Mouse (Mus musculus) E14TG2a.4 (cell line): ENCODE results near the gene Nefh.

Experiments
- H3K27me3 ChIP-seq: 2 replicates; pipeline ENCODE4 v1.6.1; 2014; ENCODE audit warnings: low read length, control low read depth; ENCODE audit not compliant: insufficient read depth
- H3K36me3 ChIP-seq: 2 replicates; pipeline ENCODE4 v1.6.1; 2014; ENCODE audit warnings: low read length, control low read depth; ENCODE audit not compliant: insufficient read depth
- H3K4me1 ChIP-seq: replicated peaks from 2 replicates; pipeline ENCODE4 v1.6.1; 2014; ENCODE audit warnings: low read depth, low read length, control low read depth
- H3K4me3 ChIP-seq: replicated peaks from 2 replicates; pipeline ENCODE4 v1.5.1; 2014; ENCODE audit warnings: mild to moderate bottlenecking, low read length
- H3K9me3 ChIP-seq: 2 replicates; pipeline ENCODE4 v1.6.1; 2014; ENCODE audit warnings: low read length, control low read depth
- CTCF ChIP-seq: conservative IDR thresholded peaks from 2 replicates; pipeline ENCODE4 v1.5.1; 2014; ENCODE audit warnings: low read length
- NANOG ChIP-seq: IDR thresholded peaks from 2 replicates; pipeline ENCODE4 v1.6.1; 2014; ENCODE audit warnings: borderline replicate concordance, low read length, mixed read lengths
- POU5F1 ChIP-seq: IDR thresholded peaks from 2 replicates; pipeline ENCODE4 v1.6.1; 2014; ENCODE audit warnings: low read length, borderline replicate concordance

Gene Nefh

DNA sequence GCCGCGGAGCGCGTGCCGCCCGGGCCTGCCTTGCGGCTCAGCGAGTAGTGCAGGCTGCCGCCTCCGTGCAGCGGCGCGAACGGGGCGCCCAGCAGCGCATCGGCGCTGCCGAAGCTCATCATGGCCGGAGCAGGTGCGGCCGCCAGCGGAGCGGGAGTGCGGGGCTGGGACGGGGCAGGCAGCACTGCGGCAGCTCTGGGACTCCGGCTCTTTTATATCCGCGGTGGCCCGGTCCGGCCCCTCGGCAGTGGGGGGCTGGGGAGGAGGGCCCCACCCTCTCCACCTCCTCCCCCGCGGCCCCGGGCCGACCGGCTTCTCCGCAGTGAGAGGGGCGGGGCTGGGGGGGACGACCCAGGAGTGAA lies at the start of gene Nefh:
Gene Nefh, minus strand, starts transcription at position 252 of the 362 bp plus-strand sequence.
- H3K4me3 ChIP-seq: peak within 1 kb of the TSS; percentile 91
- TF ChIP-seq POU5F1 (no peak), NANOG (no peak), CTCF (no peak)
- peaks cover 11% of the 10 kb centered on the region for H3K9me3 ChIP-seq
- peaks cover 78% of the 10 kb centered on the region for H3K27me3 ChIP-seq
- H3K36me3 ChIP-seq: peaks cover 32% of the 10 kb centered on the region
- peaks cover 33% of the 10 kb centered on the region for H3K4me1 ChIP-seq

DNA sequence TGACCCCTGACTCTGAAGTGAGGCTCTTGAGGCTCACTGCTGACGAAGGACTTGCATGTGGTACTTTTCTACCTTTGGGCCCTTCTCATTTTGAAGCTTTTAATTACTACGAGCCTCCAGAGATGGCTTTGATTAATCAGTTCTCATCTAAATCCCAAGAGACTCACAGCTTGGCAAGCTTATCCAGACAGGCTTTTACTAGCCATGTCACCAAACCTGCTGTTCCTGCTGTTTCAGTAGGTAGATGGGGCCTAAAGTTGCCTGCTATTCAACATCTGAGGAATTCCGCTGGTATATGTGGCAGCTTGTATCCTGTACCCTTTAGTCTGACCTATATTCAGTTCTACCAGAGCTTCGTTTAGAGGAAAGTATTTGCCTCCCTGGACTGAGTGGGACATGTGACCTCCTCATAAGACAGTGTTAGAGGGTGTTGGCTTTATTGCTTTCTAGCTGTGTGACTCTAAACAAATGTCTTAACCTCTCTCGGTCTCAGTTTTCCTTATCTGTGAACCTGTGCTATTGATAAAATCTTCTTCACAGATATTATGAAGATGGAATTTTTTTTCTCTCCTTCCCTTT lies 48.8 kb upstream of the Nefh start:
- Histone ChIP-seq H3K27me3 (no peaks in the 10 kb centered on the region), H3K4me3 (no peak overlapping the region), H3K9me3 (no peaks in the 10 kb centered on the region), H3K4me1 (peaks cover 14% of the 10 kb centered on the region), H3K36me3 (peaks cover 73% of the 10 kb centered on the region)
- TF ChIP-seq POU5F1: no peak
- TF ChIP-seq NANOG: no peak
- no peak for TF ChIP-seq CTCF

DNA sequence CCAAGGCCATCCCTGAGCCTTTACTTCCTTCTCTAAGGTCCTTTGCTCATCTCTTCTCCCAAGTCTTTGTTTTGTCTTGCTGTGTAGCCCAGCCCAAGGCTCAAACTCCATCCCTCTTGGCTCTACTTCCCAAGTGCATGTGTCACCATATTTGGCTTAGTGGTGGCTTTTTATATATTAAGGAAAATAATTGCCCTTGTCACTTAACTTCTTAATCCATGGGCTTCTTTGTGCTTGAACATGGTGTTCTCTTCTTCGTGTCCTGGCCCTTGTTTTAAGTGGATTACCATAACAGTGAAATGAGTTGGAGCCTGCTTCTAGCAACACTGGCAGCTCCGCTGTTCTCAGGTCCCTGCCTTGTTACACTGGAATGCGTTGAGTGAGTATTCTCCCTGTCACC lies 47.8 kb upstream of the Nefh start:
- no peak overlapping the region for H3K4me3 ChIP-seq
- H3K4me1 ChIP-seq: peaks cover 14% of the 10 kb centered on the region
- TF ChIP-seq CTCF: no peak
- no peak for TF ChIP-seq POU5F1
- no peak for TF ChIP-seq NANOG
- no peaks in the 10 kb centered on the region for H3K9me3 ChIP-seq
- H3K36me3 ChIP-seq: peaks cover 77% of the 10 kb centered on the region
- H3K27me3 ChIP-seq: no peaks in the 10 kb centered on the region

DNA sequence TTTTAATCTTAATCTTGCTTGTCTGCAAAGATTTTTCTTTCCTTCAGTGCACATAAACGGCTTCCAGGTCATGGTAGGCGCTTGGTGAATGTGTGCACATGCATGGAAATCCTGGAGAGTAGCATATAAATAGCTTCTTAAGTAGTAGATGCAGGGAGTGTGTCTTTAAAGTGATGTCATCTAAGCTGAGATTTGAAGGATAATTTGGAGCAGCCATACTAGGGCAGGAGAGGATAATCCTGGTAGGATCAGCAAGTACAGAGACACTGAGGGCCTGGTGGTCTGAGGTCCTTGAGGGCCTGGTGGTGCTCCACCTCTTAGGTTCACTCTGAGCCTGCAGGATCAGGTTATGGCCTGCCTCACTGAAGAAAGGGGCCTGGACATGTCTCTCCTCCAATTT lies 44.6 kb upstream of the Nefh start:
- TF ChIP-seq CTCF (no peak), POU5F1 (no peak), NANOG (no peak)
- Histone ChIP-seq H3K36me3 (peaks cover 73% of the 10 kb centered on the region), H3K9me3 (no peaks in the 10 kb centered on the region), H3K4me1 (peaks cover 18% of the 10 kb centered on the region), H3K4me3 (no peak overlapping the region), H3K27me3 (no peaks in the 10 kb centered on the region)

DNA sequence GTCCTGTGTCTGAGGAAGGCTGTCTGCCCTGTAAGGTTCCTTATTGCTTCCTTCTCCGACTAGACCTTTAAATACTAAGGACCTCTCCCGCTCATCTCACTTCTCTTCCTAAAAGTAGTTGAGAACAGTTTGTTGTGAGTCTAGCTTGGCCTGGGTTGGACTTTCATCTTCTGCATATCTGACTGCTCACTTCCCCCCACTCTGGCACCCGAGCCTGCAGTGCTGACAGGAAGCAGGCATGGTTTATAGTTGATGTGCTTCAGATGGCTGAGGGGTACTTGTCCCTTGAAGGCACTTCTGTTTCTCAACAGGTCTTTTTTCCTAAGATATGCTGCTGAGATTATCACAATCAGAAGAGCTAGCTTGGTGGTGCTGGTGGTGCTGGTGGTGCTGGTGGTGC lies 41.3 kb upstream of the Nefh start:
- Histone ChIP-seq H3K36me3 (peaks cover 52% of the 10 kb centered on the region), H3K9me3 (no peaks in the 10 kb centered on the region), H3K27me3 (no peaks in the 10 kb centered on the region), H3K4me3 (no peak overlapping the region), H3K4me1 (peaks cover 17% of the 10 kb centered on the region)
- no peak for TF ChIP-seq CTCF
- no peak for TF ChIP-seq NANOG
- TF ChIP-seq POU5F1: no peak

DNA sequence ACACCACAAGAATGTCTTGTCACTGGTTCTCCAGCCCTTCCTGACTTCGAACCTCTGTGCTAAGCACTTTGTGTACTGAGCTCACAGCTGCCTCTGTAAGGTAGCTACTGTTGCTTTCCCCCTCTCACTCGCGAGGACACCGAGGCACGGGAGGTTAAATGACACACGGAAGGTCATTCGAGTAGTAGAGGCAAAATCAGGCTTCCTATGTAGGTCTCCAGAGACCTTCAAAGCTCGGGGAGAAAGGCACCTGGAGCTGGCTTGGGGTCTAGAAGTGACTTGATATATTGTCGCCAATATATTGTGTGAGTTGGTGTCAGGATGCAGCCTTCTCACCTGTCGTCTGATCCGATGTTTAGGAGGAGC lies 39.6 kb upstream of the Nefh start:
- TF ChIP-seq POU5F1 (no peak), CTCF (no peak), NANOG (no peak)
- H3K9me3 ChIP-seq: no peaks in the 10 kb centered on the region
- peak overlapping the region; percentile 87 for H3K4me3 ChIP-seq
- peaks cover 17% of the 10 kb centered on the region for H3K4me1 ChIP-seq
- H3K27me3 ChIP-seq: no peaks in the 10 kb centered on the region
- peaks cover 43% of the 10 kb centered on the region for H3K36me3 ChIP-seq

DNA sequence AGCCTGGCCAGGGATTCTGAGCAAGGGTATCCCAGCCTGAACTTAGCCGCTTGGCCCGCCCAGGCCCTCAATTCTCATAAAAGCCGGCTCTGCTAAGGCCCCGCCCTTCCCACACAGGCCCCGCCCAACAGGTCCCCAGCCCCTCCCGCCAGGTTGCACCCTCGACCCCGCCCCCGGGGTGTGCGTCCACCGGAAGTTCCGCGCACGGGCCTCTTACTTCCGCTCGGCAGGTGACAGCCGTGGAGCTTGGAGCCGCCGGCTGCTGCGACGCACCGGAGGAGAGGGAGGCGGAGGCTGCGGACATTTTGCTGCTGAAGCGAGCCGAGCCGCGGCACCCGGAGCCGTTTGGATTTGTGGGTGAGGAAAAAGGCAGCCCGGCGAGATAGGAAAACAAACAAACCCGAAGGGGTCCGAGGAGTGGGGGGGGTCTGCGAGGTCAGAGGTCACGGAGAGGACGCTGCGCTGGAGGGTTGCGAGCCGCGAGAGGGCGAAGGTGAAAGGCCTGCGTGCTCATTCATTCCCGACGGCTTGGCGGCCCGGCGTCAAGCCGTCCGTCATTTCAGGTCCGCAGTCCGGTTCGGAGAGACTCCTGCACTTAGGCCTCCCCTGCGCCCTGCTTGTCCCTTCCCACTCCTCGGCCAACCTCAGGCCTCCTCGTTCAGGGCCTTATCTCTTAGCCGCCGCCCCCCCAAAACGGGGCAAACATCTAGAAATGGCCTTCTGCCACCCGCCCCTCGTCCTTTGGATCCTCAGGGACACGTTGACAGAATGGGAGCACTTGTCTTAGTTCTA lies 39.0 kb upstream of the Nefh start, which contains the start of gene Ap1b1:
Gene Ap1b1, plus strand, starts transcription at position 130 of the 792 bp plus-strand sequence.
- no peaks in the 10 kb centered on the region for H3K9me3 ChIP-seq
- TF ChIP-seq NANOG: no peak
- TF ChIP-seq CTCF: no peak
- TF ChIP-seq POU5F1: no peak
- H3K4me1 ChIP-seq: peaks cover 17% of the 10 kb centered on the region
- peaks cover 37% of the 10 kb centered on the region for H3K36me3 ChIP-seq
- peak within 1 kb of the TSS; percentile 87 for H3K4me3 ChIP-seq
- H3K27me3 ChIP-seq: no peaks in the 10 kb centered on the region

DNA sequence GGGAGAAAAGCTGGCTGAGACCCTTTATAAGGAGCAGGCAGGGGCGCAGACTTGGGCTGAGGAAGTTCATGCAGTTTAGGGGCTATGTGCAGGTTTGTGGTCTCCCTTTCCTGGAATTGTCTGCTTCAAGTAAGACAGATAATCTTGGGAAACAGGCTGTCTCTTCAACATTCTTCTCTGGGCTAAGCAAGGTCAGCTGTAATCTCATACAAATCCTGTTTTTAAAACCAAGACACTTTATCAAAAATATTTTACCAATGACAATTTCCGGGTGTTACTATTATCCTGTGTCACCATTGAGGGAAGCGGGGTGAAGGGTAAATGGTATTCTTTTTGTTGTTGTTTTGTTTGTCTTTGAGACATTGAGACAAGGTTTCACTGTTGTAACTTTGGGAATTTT lies 36.9 kb upstream of the Nefh start:
- H3K36me3 ChIP-seq: peaks cover 16% of the 10 kb centered on the region

DNA sequence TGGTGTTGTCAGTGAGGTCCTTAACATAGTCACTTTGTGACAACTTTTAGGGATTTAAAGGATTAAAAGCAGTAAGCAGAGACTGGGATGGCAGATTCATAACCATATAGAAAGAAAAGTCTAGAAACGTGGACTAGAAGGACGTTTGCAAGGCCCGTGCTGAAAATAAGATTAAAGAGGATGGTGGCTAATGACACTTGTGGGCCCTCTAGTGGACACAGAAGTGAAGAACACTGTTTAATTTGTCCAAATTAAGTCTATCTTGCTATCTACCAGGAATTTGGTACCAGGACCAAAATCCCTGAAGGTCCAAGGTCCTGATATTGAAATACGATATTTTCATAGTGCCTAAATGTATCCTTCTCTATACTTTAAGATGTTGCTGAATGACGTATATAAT lies 36.4 kb upstream of the Nefh start:
- Histone ChIP-seq H3K9me3 (no peaks in the 10 kb centered on the region), H3K27me3 (no peaks in the 10 kb centered on the region), H3K36me3 (peaks cover 13% of the 10 kb centered on the region), H3K4me3 (no peak overlapping the region), H3K4me1 (peaks cover 17% of the 10 kb centered on the region)
- TF ChIP-seq NANOG (no peak), POU5F1 (no peak), CTCF (peak; percentile 66)

More for the DNA sequence above, 36.9 kb upstream of the Nefh start:
- Histone ChIP-seq H3K4me1 (peaks cover 17% of the 10 kb centered on the region), H3K27me3 (no peaks in the 10 kb centered on the region), H3K9me3 (no peaks in the 10 kb centered on the region), H3K4me3 (no peak overlapping the region)
- TF ChIP-seq POU5F1: no peak
- no peak for TF ChIP-seq CTCF
- no peak for TF ChIP-seq NANOG
